Mouse (Mus musculus) adrenal gland, postnatal 4 days (tissue): ENCODE results near the gene Mphosph9. TPM values are rescaled to one million over a fixed set of nuclear protein-coding genes. Genes with fewer than 3 reads are reported as not detected.

ENCODE experiments used
- DNase-seq, 2 experiments: peaks; one replicate each; pipeline ENCODE4 v3.0.0; 2021 to 2022; ENCODE audit warnings: low spot score in 2 of 2, mixed read lengths in 2 of 2
- total RNA-seq, 2 experiments: library from RNA; stranded (reverse); gene quantifications; 2 replicates each; pipeline ENCODE4 v1.2.3; 2021

Mphosph9 gene
- total RNA-seq, 2 experiments from 2014 or later: 10.4 to 11.7 TPM

GRCm38 (mm10) chr5:124241686-124242444 is 85.9 kb downstream of the Mphosph9 start:
- no peak for DNase-seq

- no peak for DNase-seq
These were observed 86.7 kb downstream of the Mphosph9 start for GRCm38 (mm10) chr5:124240841-124241685.

GRCm38 (mm10) chr5:124236180-124236579 is 91.6 kb downstream of the Mphosph9 start:
- DNase-seq: no peak

GRCm38 (mm10) chr5:124234778-124235177 is 93.0 kb downstream of the Mphosph9 start:
- DNase-seq: no peak

- DNase-seq: no peak
These were observed 93.7 kb downstream of the Mphosph9 start for GRCm38 (mm10) chr5:124233874-124234661.

- no peak for DNase-seq
These were observed 94.7 kb downstream of the Mphosph9 start for GRCm38 (mm10) chr5:124233144-124233465.

- no peak for DNase-seq
These were observed 95.2 kb downstream of the Mphosph9 start for GRCm38 (mm10) chr5:124232360-124233143.

GRCm38 (mm10) chr5:124230461-124230860 is 97.3 kb downstream of the Mphosph9 start:
- no peak for DNase-seq

GRCm38 (mm10) chr5:124227193-124227592 is 100.6 kb downstream of the Mphosph9 start:
- no peak for DNase-seq

- DNase-seq: no peak
These were observed 101.3 kb downstream of the Mphosph9 start for GRCm38 (mm10) chr5:124226494-124226893.

- DNase-seq: no peak
These were observed 101.9 kb downstream of the Mphosph9 start for GRCm38 (mm10) chr5:124225891-124226290.

GRCm38 (mm10) chr5:124224321-124225092 is 103.3 kb downstream of the Mphosph9 start:
- no peak for DNase-seq

GRCm38 (mm10) chr5:124223574-124223973 is 104.2 kb downstream of the Mphosph9 start:
- no peak for DNase-seq

- DNase-seq: no peak
These were observed 105.1 kb downstream of the Mphosph9 start for GRCm38 (mm10) chr5:124222696-124223095.

GRCm38 (mm10) chr5:124221736-124222040 is 106.1 kb downstream of the Mphosph9 start:
- no peak for DNase-seq

- peak in 1 of 2 experiments; percentile 46 for DNase-seq
These were observed 106.6 kb downstream of the Mphosph9 start for GRCm38 (mm10) chr5:124221037-124221735.

GRCm38 (mm10) chr5:124220551-124220950 is 107.2 kb downstream of the Mphosph9 start:
- no peak for DNase-seq

- no peak for DNase-seq
These were observed 108.3 kb downstream of the Mphosph9 start for GRCm38 (mm10) chr5:124219431-124219830.

- DNase-seq: no peak
These were observed 108.8 kb downstream of the Mphosph9 start for GRCm38 (mm10) chr5:124218986-124219385.
